Mouse (Mus musculus): ENCODE results near the gene Kcnma1.

Gene Kcnma1

DNA sequence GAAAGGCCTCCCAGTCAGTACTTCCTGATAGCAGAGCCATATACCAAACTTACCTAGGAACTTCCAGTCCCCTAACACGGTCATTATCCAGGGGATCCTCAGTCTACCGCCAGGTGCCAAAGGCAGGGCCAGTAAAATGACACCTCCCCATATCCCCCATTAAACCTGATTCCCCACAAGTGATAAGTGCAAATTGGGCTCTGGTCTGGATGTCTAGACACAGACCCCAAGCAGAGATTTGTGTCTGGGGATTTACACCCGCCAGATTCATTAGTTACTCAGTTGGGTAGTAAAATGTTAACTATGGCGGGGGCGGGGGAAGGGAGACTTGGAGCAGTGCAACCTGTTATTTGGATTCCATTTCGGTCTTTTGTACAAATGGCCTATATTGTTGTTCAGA is 562.6 kb downstream of the Kcnma1 start:
- no peak for DNase-seq (ENCODE audit: low spot score)

DNA sequence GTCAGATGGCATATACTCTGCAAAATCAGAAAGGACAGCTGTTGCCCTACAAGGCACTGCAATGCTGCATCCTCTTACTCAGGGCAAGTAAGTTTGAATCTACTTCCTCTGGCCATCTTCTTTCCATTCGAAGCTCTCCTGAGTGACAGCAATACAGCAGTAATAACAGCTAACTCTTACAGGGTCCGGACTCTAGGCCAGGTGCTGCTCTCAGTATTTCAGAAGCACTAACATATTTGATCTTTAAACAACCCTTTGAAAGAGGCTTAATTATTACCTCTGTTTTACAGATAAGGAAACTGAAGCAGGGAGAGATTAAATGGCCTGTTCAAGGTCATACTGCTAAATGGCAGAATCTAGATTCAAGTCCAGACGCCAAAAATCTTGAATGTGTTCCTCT is 576.8 kb downstream of the Kcnma1 start:
- DNase-seq (ENCODE audit: low spot score), result no peak

DNA sequence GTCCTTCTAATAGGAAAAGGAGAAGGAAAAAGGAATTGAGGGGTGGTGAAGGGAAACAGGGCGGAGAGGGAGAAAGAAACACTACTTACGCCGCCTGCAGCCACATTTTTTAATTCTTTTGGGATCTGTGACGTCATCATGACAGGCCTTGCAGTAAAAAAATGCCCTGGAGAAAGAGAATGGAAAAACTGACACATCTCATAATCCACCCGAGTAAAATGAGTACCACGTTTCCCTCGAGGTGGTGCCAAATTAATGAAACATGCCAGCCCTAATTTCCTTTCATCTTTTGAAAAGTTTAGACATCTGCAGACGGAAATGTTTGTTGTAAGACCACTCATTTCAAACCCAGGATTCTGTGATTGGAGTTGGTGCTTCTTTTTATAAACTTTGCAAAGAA is 578.4 kb downstream of the Kcnma1 start:
- no peak for DNase-seq (ENCODE audit: low spot score)

DNA sequence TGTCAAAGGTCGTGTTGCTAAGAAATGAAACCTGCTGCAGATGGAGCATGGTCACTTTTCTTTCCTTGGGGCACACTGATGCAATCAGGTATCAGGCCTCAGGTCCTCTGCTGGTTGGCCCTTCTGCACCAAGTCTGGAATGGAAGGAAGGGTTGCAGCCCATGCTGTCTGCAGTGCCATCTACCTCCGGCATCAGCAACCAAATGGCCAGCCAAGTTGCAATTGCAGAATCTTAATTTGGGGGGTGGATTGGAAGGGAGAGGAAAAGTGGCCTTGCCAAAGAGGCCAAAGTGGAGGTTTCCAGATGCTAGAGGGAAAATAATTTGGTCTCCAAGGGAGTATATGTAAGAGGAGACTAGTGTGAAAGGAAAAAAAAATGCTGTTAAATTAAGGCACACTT is 584.3 kb downstream of the Kcnma1 start:
- DNase-seq (ENCODE audit: low spot score), result no peak

- DNase-seq (ENCODE audit: low spot score), result no peak
Measured at GRCm38 (mm10) chr14:23429043-23429442, 585.2 kb downstream of the Kcnma1 start.

- DNase-seq (ENCODE audit: low spot score), result no peak
Measured at GRCm38 (mm10) chr14:23422481-23423040, 591.7 kb downstream of the Kcnma1 start.

DNA sequence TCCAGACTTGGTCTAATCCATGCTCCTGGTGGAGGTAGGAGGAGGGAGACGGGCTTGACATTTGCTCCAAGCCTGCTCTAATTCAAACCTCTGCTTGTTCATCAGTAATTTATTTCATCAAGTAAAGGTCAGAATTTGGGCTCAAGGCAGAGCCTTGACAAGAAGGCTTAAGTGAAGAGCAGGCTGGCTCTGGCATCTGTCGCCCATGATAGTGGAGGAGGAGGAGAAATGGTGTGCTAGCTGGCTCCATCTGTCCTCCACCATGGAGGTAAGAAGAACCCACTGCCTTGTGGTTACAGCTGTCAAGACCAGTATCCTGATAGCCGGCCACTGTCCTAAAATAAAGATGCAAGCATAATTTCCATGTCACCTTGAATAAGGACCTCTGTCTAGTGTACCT is 595.3 kb downstream of the Kcnma1 start:
- DNase-seq (ENCODE audit: low spot score), result no peak

GRCm38 (mm10) chr14:23407051-23407450 is 607.2 kb downstream of the Kcnma1 start:
- no peak for DNase-seq (ENCODE audit: low spot score)

GRCm38 (mm10) chr14:23400777-23401469 is 613.4 kb downstream of the Kcnma1 start:
- no peak for DNase-seq (ENCODE audit: low spot score)

GRCm38 (mm10) chr14:23397642-23398041 is 616.6 kb downstream of the Kcnma1 start:
- no peak for DNase-seq (ENCODE audit: low spot score)

- no peak for DNase-seq (ENCODE audit: low spot score)
Measured at GRCm38 (mm10) chr14:23391566-23391965, 622.7 kb downstream of the Kcnma1 start.

DNA sequence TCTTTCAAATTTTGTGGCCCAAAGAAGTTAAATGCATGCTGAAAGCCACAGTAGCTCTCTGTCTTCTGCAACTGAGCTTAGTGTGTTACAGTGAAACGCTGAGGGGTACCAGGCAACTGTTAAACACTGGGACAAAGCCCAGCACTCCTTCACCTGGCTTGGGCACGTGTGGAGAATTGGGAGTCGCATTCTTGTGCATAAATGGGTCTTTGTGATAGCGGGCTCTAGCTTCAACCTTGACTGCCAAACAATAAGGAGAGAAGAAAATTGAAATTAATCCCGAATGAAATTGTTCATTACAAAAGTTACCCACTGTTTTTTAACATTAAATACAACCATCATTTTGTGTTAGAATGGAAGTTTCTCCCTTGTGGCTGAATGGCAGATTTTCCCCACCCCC is 623.5 kb downstream of the Kcnma1 start:
- no peak for DNase-seq (ENCODE audit: low spot score)

DNA sequence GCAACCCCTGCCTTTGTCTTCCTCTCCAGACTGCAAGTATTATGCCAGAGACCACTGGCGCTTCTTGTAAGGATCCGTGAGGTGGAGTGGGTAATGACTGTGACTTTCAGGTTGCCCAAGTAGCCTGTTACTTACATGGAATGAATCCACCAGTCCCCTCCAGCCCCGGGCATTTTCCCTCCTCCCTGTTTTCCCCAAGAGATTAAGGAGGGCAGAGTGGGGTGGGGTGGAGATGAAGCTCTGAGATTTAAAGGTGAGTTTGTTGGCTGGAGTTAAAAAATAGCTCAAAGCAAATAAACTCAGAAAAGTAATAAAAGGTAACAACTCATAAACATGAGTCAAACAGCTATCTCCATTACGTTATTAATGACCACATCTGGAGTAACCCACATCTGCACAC is 624.1 kb downstream of the Kcnma1 start:
- DNase-seq (ENCODE audit: low spot score), result no peak

DNA sequence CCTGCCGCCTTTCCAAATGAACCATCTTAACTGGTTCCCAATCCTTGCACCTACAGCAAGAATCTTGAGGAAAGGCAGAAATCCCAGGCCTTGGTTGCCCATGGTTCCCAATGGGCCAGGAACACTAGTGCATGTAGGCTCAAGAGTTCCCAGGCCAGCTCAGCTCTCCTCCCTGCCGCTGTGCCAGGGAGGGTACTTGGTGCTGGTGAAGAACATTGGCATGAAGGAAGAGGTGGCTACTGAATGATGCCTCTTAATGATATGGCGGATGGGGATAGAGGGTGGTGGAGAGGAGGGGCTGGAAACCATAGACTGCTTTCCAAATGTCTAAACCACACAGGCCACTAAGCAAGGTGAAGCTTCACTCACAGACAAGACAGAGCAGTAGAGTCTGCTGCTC is 627.5 kb downstream of the Kcnma1 start:
- DNase-seq (ENCODE audit: low spot score), result no peak

- no peak for DNase-seq (ENCODE audit: low spot score)
Measured at GRCm38 (mm10) chr14:23385776-23386608, 628.3 kb downstream of the Kcnma1 start.

- DNase-seq (ENCODE audit: low spot score), result no peak
Measured at GRCm38 (mm10) chr14:23378351-23379087, 635.8 kb downstream of the Kcnma1 start.

- DNase-seq (ENCODE audit: low spot score), result no peak
Measured at GRCm38 (mm10) chr14:23372021-23372420, 642.3 kb downstream of the Kcnma1 start.

- no peak for DNase-seq (ENCODE audit: low spot score)
Measured at GRCm38 (mm10) chr14:23360491-23360995, 653.7 kb downstream of the Kcnma1 start.

DNA sequence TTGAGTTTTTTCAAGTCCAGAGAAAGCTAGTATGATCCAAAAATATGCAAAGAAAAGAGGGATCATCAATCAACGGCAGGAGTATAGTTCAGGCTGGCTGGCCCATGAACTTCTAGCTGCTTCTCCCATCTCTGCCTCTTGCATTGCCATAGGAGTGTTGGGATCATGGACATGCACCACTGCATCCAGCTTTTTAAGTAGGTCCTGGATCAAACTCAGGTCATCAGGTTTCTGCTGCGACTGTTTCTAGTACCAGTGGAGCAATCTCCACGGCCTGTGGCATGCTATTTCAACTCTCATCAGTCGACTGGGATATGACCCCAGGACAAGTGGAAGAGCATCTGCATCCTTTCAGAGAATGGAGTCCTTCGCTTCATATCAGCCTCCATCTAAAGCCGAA is 655.5 kb downstream of the Kcnma1 start:
- DNase-seq (ENCODE audit: low spot score), result no peak

DNA sequence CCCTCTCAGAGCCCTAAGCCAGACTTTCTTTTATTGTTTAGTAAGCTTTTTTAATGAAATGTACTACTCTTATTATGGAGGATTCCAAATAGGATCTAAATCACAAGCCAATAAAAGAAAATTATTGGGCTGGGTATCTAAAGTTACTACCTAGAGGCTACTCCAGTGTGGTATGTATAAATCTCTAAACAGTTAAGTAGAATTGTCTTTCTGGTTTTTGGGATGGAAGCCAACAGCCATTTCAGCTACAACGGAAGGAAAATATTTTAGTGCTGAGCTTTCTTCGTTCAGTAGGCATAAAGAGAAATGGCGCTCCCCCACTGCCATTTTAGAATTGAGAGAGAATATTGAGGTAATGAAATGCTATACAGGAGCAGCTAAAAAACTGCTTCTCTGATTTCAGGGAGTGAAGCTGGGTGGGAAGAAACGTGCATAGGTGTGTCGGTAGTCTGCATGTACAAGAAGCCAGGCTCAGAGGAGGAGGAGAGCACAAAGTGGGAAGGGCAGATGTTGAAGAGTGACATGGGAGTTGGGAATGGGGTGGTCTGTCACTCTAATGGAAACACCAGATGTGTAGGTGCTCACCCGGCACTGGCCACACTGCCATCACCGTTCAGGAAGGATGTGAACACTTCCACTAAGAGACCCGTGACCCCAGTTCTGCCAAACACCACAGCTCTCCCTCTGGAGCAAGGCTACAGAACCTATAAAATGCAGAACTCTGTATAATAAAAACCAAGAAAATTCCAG is 656.6 kb downstream of the Kcnma1 start:
- no peak for DNase-seq (ENCODE audit: low spot score)

GRCm38 (mm10) chr14:23326786-23327185 is 687.5 kb downstream of the Kcnma1 start:
- no peak for DNase-seq (ENCODE audit: low spot score)

DNA sequence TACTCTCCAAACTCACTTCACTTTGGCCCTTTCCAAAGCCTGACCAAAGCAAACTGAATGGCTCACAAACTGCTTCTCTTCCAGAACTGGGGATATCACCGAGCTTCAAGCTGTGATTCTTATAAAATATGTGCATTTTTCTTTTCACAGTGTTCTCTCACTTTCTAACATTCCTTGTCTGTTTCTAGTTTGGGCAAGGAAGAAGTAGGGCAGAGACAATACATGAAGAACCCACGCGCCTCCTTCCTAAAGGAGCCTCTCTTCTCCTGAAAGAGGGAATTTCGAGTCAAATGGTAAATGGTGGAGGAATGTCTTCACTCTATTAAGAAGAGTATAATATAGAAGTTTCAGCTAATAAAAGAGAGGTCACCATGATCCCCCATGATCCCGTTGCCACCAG is 709.0 kb downstream of the Kcnma1 start:
- DNase-seq (ENCODE audit: low spot score), result no peak

All from spleen, adult 12 weeks (tissue).